Mouse (Mus musculus): ENCODE data around the gene Pipox. TPM values are rescaled to one million over a fixed set of nuclear protein-coding genes. Genes with fewer than 3 reads are reported as not detected.

Gene Pipox
- polyA plus RNA-seq, 1 experiment from 2014 or later = 6.0 TPM

DNA sequence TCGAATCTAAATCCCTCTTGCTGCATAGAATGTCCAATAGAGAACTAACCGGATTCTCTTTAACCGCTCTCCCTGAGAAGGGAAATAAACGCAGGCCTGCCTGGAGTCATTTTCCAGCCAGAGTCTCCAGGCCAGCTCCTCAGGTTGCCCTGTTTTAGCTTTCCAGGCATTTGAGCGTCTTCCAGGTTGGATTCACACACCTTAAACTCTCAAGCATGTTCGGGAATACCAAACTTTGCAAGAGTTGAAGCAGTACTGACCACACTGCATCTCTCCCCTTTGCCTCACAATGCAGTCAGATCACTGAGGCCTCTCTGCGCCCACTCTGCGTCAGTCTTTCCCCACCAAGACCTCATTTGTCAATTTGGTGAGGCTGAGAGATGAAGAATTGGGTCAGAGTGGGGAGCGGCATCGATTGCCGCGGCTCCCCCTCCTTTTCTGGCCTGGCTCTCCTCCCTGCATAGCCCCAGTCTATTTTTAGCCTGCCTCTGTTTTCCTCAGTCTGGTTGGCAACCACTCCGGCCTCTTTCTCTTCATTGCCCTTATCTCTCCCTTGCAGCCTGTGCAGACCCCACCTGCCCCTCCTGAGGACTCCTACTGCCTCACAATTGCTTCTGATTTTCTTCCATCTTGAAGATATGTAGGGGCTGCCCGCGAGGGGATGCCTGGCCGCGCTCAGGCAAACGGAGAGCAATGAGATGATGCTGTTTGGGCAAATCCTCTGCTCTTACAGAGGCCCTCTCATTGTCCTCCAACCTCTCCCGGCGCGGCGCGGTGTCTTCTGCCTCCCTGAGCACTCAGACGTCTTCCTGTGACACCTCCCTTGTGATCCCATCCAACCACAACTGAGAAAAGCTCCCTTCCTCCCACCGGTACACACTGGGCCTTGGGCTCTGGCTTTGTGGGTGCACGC is 17.8 kb downstream of the Pipox start:
- H3K9me3 ChIP-seq (replicated peaks; ENCODE audit: control insufficient read depth, low read length, poor library complexity, severe bottlenecking) = no peaks in the 10 kb centered on the region
- 0 out of 2 replicates have a peak overlapping the region, but pooled peaks have one; percentile 21 for H3K9ac ChIP-seq (ENCODE audit: low read depth, low read length)
- ATAC-seq = peak; percentile 59
- H3K27me3 ChIP-seq (ENCODE audit: control insufficient read depth, insufficient read depth, low read depth, low read length) = no peaks in the 10 kb centered on the region
- WGBS = 37% methylated on average over 26 of the region's 26 CpGs
- no peak overlapping the region for H3K4me3 ChIP-seq (ENCODE audit: low read depth, low read length)
- H3K4me1 ChIP-seq (ENCODE audit: control insufficient read depth, insufficient read depth, low read length) = peaks cover 45% of the 10 kb centered on the region
- peak overlapping the region; percentile 63 for H3K27ac ChIP-seq (ENCODE audit: low read length)
- no peak overlapping the region for H3K4me2 ChIP-seq (ENCODE audit: low read length)
- H3K36me3 ChIP-seq (ENCODE audit: control insufficient read depth, insufficient read depth, low read length) = no peaks in the 10 kb centered on the region

DNA sequence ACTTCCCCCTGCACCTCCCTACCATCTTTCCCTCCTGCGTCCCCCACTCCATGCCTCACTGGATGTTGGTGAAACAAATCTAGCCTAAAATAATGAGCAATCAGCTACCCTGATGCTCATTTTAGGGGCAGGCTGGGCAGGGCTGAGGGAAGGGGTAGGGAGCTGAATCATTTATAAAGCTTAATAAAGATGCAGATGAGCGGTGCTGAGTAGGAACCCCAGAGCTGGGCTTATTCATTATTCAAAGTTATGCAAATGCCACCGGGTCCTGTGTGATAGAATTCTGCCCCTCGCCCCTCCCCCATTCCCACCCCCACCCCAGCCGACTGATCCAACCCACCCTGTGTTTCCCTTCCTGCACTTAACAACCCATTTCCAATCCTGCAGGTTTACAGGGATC is 18.6 kb downstream of the Pipox start:
- ATAC-seq = peak; percentile 47; the same call in 1 of the 2 replicates
- Histone ChIP-seq H3K27me3 (ENCODE audit: control insufficient read depth, insufficient read depth, low read depth, low read length) (no peaks in the 10 kb centered on the region), H3K27ac (ENCODE audit: low read length) (peak overlapping the region; percentile 63), H3K9me3 (replicated peaks; ENCODE audit: control insufficient read depth, low read length, poor library complexity, severe bottlenecking) (no peaks in the 10 kb centered on the region), H3K4me3 (ENCODE audit: low read depth, low read length) (no peak overlapping the region), H3K4me2 (ENCODE audit: low read length) (no peak overlapping the region), H3K9ac (ENCODE audit: low read depth, low read length) (no peak overlapping the region), H3K36me3 (ENCODE audit: control insufficient read depth, insufficient read depth, low read length) (no peaks in the 10 kb centered on the region), H3K4me1 (ENCODE audit: control insufficient read depth, insufficient read depth, low read length) (peaks cover 50% of the 10 kb centered on the region)
- 21% methylated on average over 5 of the region's 5 CpGs for WGBS

DNA sequence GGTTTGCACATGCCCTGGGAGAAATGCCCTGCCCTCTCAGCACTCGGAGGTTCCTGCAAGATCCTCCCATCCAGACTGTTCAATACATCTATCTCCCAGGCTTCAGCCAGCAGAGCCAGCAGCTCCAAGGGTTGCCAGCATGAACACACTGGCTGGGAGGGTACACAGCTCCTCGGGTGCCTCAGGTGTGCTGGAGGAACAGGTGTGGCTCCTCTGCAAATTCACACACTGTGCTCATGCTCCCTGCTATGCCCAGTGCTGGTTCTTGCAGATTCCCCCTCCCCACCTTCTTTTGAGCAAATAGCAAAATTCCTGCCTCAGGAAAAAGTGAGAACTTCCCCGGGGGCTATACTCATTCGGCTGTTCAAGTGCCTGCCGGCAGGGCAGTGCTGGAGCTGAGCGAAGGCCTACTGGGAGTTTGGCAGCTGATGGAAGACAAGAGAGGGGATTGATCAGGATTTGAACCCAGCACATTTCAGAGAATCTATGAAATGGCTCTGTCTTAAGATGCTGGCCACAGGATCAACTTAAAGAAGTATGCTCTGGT is 19.1 kb downstream of the Pipox start:
- no peak; the same call in 1 of the 2 replicates for ATAC-seq
- no peaks in the 10 kb centered on the region for H3K9me3 ChIP-seq (replicated peaks; ENCODE audit: control insufficient read depth, low read length, poor library complexity, severe bottlenecking)
- H3K36me3 ChIP-seq (ENCODE audit: control insufficient read depth, insufficient read depth, low read length) = no peaks in the 10 kb centered on the region
- H3K27ac ChIP-seq (ENCODE audit: low read length) = peak overlapping the region; percentile 63
- H3K4me3 ChIP-seq (ENCODE audit: low read depth, low read length) = no peak overlapping the region
- 45% methylated on average over 6 of the region's 6 CpGs for WGBS
- no peak overlapping the region for H3K9ac ChIP-seq (ENCODE audit: low read depth, low read length)
- peaks cover 52% of the 10 kb centered on the region for H3K4me1 ChIP-seq (ENCODE audit: control insufficient read depth, insufficient read depth, low read length)
- H3K4me2 ChIP-seq (ENCODE audit: low read length) = no peak overlapping the region
- H3K27me3 ChIP-seq (ENCODE audit: control insufficient read depth, insufficient read depth, low read depth, low read length) = no peaks in the 10 kb centered on the region

DNA sequence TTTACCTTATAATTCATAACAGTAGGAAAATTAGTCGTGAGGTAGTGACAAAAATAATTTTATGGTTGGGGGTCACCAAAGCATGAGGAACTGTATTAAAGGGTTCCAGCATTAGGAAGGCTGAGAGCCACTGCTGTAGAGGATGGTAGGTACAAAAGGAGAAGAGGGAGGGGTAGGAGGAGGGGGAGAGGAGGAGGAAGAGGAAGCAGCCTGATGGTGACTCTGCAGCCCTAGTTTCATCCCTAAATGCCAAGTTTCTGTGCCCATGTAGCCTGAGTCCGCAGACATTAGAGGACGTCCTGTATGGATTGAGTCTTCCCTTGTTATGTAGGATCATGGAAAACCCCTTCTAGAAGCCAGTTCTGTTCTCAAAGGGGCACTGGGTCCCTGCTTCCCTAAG is 20.8 kb downstream of the Pipox start:
- no peaks in the 10 kb centered on the region for H3K36me3 ChIP-seq (ENCODE audit: control insufficient read depth, insufficient read depth, low read length)
- H3K27me3 ChIP-seq (ENCODE audit: control insufficient read depth, insufficient read depth, low read depth, low read length) = no peaks in the 10 kb centered on the region
- WGBS = 40% methylated on average over 3 of the region's 3 CpGs
- no peak overlapping the region for H3K4me3 ChIP-seq (ENCODE audit: low read depth, low read length)
- no peak overlapping the region for H3K9ac ChIP-seq (ENCODE audit: low read depth, low read length)
- H3K4me1 ChIP-seq (ENCODE audit: control insufficient read depth, insufficient read depth, low read length) = peaks cover 57% of the 10 kb centered on the region
- H3K9me3 ChIP-seq (replicated peaks; ENCODE audit: control insufficient read depth, low read length, poor library complexity, severe bottlenecking) = no peaks in the 10 kb centered on the region
- H3K4me2 ChIP-seq (ENCODE audit: low read length) = no peak overlapping the region
- no peak overlapping the region; the same call in 1 of the 2 replicates for H3K27ac ChIP-seq (ENCODE audit: low read length)
- no peak for ATAC-seq

DNA sequence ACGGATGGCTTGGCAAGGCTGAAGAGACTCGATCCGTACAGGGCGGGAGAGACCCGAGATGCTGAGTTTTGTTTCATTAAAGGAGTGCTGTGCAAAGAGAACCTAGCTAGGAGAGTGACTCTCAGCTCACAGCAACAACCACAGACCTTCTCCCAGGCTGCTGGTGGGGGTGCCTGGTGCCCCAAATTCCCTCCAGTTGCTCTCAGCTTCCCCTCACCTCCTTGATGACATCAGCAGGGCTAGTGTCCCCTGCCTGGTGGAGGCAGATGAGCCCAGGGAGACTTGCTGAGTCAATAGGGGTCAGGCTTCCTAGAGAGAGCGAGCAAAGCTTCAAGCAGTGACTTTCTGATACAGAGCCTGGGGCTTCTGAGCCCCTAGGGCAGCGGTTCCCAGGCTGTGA is 21.2 kb downstream of the Pipox start:
- no peak overlapping the region for H3K4me3 ChIP-seq (ENCODE audit: low read depth, low read length)
- H3K27ac ChIP-seq (ENCODE audit: low read length) = peak overlapping the region; percentile 69
- peak overlapping the region; percentile 32 for H3K4me2 ChIP-seq (ENCODE audit: low read length)
- no peak for ATAC-seq
- peak overlapping the region; percentile 43; the same call in 1 of the 2 replicates for H3K9ac ChIP-seq (ENCODE audit: low read depth, low read length)
- WGBS = 9% methylated on average over 7 of the region's 7 CpGs
- H3K27me3 ChIP-seq (ENCODE audit: control insufficient read depth, insufficient read depth, low read depth, low read length) = no peaks in the 10 kb centered on the region
- H3K4me1 ChIP-seq (ENCODE audit: control insufficient read depth, insufficient read depth, low read length) = peaks cover 61% of the 10 kb centered on the region
- H3K36me3 ChIP-seq (ENCODE audit: control insufficient read depth, insufficient read depth, low read length) = no peaks in the 10 kb centered on the region
- H3K9me3 ChIP-seq (replicated peaks; ENCODE audit: control insufficient read depth, low read length, poor library complexity, severe bottlenecking) = no peaks in the 10 kb centered on the region

DNA sequence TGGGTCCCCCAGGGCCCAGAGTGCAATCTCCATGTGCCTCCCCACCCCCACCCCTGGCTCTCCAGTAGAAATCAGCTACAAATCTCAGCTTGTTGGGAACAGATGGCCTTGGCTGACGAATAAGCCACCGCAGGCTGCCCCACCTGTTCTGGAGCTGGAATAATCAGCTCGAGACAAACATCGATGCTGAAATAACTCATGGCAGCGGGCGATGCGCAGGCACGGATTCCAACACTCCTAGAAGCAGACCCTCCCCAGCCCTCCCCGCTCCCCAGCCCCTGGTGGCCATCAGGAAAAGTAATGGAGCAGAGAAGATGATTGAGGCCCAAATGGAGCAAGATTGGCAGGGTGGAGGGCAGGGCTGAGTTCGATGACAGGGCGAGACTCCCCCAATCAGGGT is 21.7 kb downstream of the Pipox start:
- Histone ChIP-seq H3K9me3 (replicated peaks; ENCODE audit: control insufficient read depth, low read length, poor library complexity, severe bottlenecking) (no peaks in the 10 kb centered on the region), H3K27ac (ENCODE audit: low read length) (peak overlapping the region; percentile 69; the same call in 1 of the 2 replicates), H3K4me1 (ENCODE audit: control insufficient read depth, insufficient read depth, low read length) (peaks cover 66% of the 10 kb centered on the region), H3K9ac (ENCODE audit: low read depth, low read length) (peak overlapping the region; percentile 43; the same call in 1 of the 2 replicates), H3K4me2 (ENCODE audit: low read length) (peak overlapping the region; percentile 32), H3K36me3 (ENCODE audit: control insufficient read depth, insufficient read depth, low read length) (no peaks in the 10 kb centered on the region), H3K27me3 (ENCODE audit: control insufficient read depth, insufficient read depth, low read depth, low read length) (no peaks in the 10 kb centered on the region), H3K4me3 (ENCODE audit: low read depth, low read length) (no peak overlapping the region)
- no peak for ATAC-seq
- 5% methylated on average over 11 of the region's 11 CpGs for WGBS

DNA sequence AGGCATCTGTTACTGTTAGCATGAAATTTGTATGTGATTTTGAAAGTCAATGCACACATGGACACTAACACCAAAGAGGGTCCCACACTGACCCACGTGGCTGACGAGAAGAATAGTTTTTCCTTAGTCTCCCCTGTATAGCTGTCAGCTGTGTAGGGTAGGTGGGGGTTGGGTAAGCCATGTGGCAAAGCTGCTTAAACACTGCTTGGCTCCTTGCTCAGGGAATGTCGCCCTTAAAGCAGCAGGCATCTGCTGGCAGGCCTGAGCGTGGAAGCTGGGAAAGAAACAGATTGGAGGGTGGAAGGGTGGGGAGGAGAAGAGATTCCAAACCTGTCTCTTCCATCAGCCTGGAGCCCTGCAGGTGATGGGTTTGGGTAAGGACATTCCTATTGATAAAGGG is 22.5 kb downstream of the Pipox start:
- no peak for ATAC-seq
- H3K9ac ChIP-seq (ENCODE audit: low read depth, low read length) = no peak overlapping the region
- H3K4me1 ChIP-seq (ENCODE audit: control insufficient read depth, insufficient read depth, low read length) = peaks cover 66% of the 10 kb centered on the region

DNA sequence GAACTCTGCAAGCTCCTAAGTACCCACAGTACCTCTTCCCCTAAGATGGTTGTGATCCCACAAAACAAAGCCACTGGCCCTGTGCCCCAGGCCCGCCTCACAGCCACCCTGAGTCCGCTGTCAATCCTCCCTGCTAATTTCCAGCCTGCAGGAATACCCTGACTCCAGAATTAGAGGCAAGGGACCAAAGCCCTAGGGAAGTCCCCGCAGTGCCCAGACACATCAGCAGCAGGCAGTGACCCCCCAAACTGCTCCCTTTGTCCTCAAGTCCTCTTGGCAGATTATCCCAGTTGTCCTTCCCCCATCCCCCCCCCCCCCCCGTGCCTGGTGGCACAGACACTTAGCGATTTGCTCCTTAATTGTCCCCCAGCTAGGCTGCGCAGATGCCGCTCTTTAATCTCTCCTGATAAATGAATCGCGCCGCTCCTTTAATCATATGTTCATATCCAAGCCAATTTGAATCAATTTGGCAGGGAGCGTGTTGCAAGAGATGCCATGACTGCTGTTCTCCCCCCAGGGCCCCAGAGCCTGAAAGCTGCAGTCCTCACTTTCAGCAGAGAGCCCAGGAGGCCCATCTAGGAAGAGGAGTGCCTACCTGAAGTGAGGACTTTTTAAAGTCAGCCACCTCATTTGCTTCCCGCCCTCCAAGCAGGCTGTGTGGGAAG is 26.3 kb downstream of the Pipox start:
- H3K27ac ChIP-seq (ENCODE audit: low read length) = peak overlapping the region; percentile 40; the same call in 1 of the 2 replicates
- 9% methylated on average over 12 of the region's 12 CpGs for WGBS
- H3K4me2 ChIP-seq (ENCODE audit: low read length) = no peak overlapping the region

More for the DNA sequence above, 22.5 kb downstream of the Pipox start:
- Histone ChIP-seq H3K9me3 (replicated peaks; ENCODE audit: control insufficient read depth, low read length, poor library complexity, severe bottlenecking) (no peaks in the 10 kb centered on the region), H3K27ac (ENCODE audit: low read length) (no peak overlapping the region; the same call in 1 of the 2 replicates), H3K27me3 (ENCODE audit: control insufficient read depth, insufficient read depth, low read depth, low read length) (no peaks in the 10 kb centered on the region), H3K36me3 (ENCODE audit: control insufficient read depth, insufficient read depth, low read length) (no peaks in the 10 kb centered on the region), H3K4me3 (ENCODE audit: low read depth, low read length) (no peak overlapping the region), H3K4me2 (ENCODE audit: low read length) (no peak overlapping the region)
- WGBS = 15% methylated on average over 4 of the region's 4 CpGs

More for the DNA sequence above, 26.3 kb downstream of the Pipox start:
- Histone ChIP-seq H3K36me3 (ENCODE audit: control insufficient read depth, insufficient read depth, low read length) (0 out of 2 replicates have a peak, but pooled peaks cover 5% of the 10 kb centered on the region), H3K9ac (ENCODE audit: low read depth, low read length) (no peak overlapping the region), H3K27me3 (ENCODE audit: control insufficient read depth, insufficient read depth, low read depth, low read length) (no peaks in the 10 kb centered on the region), H3K9me3 (replicated peaks; ENCODE audit: control insufficient read depth, low read length, poor library complexity, severe bottlenecking) (no peaks in the 10 kb centered on the region), H3K4me3 (ENCODE audit: low read depth, low read length) (no peak overlapping the region), H3K4me1 (ENCODE audit: control insufficient read depth, insufficient read depth, low read length) (peaks cover 41% of the 10 kb centered on the region)
- ATAC-seq = no peak

All from midbrain, embryonic 16.5 days (tissue).